Mouse (Mus musculus) frontal cortex, postnatal 10 days (tissue): ENCODE data around the gene Rreb1.

ENCODE experiments used
- DNase-seq, 2 experiments: peaks; one replicate each; pipeline ENCODE4 v3.0.0; 2022; ENCODE audit warnings: low spot score in 2 of 2, mixed read lengths in 1 of 2

Rreb1 gene

DNA sequence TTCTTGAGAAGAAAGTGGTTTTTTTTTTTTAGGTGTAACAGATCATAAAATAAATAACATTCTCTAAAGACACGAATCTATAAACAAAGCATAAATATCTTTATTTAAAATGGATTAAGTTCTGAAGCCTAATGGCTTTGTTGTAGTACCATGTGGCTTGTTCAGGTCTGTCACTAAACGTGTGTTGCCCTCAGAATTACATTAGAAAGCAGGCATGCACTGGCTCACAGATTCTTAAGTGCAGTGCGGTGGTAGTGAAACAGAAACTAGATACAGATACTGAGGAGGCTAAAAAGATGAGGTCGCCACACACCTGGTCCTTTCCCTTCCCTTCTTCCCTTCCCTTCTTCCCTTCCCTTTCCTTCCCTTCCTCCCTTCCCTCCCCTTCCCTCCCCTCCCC, 75.2 kb downstream of the Rreb1 start:
- DNase-seq: no peak

- peak in 1 of 2 experiments; percentile 26 for DNase-seq
These were observed 75.8 kb downstream of the Rreb1 start for GRCm38 (mm10) chr13:37854031-37854431.

DNA sequence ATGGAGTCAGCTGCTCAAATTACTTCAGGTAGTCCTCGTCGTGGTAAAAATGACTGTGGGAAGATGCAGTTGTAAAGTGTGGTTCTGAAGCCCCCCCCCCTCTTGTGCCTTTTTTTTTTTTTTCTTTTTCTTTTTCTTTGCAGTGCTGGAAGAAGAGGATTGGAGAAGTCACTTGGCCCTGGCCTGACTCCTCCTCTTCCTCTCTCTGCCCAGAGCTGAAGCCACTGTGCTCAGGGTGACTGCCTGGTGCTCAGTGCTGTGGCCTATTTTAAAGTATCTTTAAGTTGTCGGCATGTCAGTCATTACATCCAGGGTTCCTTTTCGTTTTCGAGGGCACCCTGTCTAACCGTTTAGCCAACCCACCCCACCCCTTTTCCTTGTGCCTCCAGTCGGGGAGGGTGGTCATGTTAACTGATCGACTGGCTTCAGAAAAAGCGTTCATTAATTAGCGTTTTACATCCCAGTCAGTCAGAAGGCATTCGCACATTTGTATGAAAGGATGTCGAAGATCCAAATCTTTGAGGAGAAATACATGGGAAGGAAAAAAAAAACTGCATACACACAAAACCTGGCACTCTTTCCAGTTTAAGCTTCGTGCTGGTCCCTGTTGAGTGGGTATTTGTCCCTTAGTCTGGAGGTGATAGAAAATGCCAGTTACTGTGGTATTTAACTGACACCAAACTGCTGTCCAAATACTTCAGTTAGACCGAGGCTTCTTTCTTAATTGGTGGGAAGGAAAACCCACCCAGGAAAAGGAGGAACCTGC, 76.4 kb downstream of the Rreb1 start:
- DNase-seq: no peak

- no peak for DNase-seq
These were observed 77.1 kb downstream of the Rreb1 start for GRCm38 (mm10) chr13:37855221-37855757.

DNA sequence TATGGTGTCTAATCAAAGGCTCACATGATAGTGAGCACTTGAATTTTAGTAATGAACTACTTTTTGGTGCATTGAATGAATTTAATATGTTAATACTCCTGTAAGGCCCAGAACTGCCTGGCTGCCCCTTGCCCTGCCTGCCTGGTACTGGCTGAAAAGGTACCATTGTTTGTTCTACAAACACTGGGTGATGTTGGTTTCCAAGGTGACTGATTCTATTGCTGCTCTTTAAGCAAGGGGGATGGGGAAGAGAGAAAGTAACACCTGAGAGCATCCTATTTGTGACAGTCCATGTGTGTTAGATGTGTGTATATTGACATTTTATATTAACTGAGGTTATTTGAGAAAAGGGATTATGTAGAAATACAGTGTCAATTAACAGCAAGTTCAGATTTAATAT, 77.6 kb downstream of the Rreb1 start:
- no peak for DNase-seq

GRCm38 (mm10) chr13:37856537-37856936, 78.3 kb downstream of the Rreb1 start:
- DNase-seq: no peak

GRCm38 (mm10) chr13:37857284-37858065, 79.3 kb downstream of the Rreb1 start:
- DNase-seq: peak; percentile 71 to 84

GRCm38 (mm10) chr13:37858066-37858501, 79.9 kb downstream of the Rreb1 start:
- DNase-seq: no peak

GRCm38 (mm10) chr13:37858508-37858907, 80.3 kb downstream of the Rreb1 start:
- no peak for DNase-seq

GRCm38 (mm10) chr13:37859782-37860181, 81.6 kb downstream of the Rreb1 start:
- no peak for DNase-seq

- DNase-seq: no peak
These were observed 82.0 kb downstream of the Rreb1 start for GRCm38 (mm10) chr13:37860204-37860603.

GRCm38 (mm10) chr13:37860789-37861188, 82.6 kb downstream of the Rreb1 start:
- no peak for DNase-seq

DNA sequence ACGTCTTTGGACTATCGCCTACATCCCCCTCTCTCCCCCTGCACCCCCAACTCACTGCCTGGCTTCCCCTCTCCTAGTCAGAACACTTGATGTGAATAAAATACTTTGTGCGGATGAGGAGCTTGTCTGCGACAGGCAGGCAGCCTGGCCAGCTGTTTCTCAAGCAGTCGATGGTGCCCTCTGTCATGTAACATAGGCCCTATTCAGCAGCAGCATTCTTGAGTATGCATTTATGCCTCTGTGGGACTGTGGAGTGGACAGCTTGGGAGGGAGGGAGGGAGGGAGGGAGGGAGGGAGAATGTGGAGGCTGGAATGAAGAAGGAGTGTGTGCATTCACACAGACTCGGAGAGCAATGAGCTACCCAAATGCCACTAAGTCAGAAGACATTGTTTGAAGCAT, 84.3 kb downstream of the Rreb1 start:
- no peak for DNase-seq

- no peak for DNase-seq
These were observed 85.4 kb downstream of the Rreb1 start for GRCm38 (mm10) chr13:37863643-37864042.

GRCm38 (mm10) chr13:37864697-37865096, 86.5 kb downstream of the Rreb1 start:
- DNase-seq: no peak

DNA sequence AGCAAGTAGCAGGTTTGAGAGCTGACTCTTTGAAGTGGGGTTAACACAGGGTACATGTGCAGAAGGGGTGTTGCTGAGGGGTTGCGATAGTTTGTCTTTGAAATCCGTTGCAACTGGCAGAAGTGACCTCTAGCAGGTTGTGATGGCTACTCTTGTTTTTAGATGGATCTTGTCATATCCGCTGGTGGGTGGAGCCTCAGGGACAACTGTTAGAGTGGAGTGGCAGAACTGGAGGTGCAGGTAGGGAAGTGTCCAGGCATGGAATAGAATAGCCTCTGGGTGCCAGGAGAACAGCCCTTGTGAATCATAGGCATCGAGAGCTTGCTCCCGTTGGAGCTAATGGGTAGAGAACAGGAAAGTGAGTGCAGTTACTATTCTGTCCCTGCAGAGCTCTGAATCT, 88.1 kb downstream of the Rreb1 start:
- no peak for DNase-seq

GRCm38 (mm10) chr13:37866846-37867245, 88.6 kb downstream of the Rreb1 start:
- no peak for DNase-seq

GRCm38 (mm10) chr13:37870118-37870908, 92.1 kb downstream of the Rreb1 start:
- DNase-seq: no peak

- DNase-seq: no peak
These were observed 94.1 kb downstream of the Rreb1 start for GRCm38 (mm10) chr13:37872142-37872835.

DNA sequence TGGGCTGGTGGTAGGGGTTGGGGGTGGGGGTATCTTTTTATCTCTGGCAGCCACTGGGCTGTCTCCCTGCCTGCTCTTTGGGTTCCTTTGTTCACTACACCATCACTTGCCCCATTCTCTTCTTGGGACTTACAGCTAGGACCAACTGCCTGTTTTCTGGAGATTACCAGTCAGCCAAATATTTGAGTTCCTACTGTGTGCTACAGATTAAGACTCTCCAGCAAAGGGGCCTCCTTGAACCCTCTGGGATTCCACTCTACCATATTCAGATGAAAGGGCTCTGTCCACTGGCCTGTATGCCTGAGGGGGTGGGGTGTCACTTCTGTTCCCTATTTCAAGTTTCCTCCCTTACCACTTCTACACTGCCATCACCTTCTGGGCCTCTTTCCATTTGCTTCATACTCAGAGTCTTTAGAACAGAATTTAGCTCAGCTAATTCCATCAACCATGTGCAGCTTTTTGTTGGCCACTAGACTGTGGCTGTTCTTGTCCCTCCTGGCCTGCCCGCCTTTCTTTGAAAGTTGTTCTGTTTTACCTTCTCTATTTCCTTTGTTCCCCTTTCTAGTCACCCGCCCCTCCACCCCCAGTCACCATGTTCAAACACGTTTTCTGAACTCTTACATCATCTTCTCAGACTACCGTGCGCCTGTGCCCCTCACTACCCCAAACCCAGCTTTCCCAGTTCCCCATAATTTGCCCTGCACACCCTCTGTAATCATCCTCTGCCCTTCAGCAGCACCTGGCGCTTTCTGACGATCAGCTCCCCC, 95.1 kb downstream of the Rreb1 start:
- DNase-seq: no peak

GRCm38 (mm10) chr13:37875919-37876318, 97.7 kb downstream of the Rreb1 start:
- no peak for DNase-seq
